Mouse (Mus musculus): Measurements from ENCODE around the gene Wrap73. TPM values are rescaled to one million over a fixed set of nuclear protein-coding genes. Genes with fewer than 3 reads are reported as not detected.

The Wrap73 gene
- total RNA-seq, 1 experiment = 24.9 TPM

DNA sequence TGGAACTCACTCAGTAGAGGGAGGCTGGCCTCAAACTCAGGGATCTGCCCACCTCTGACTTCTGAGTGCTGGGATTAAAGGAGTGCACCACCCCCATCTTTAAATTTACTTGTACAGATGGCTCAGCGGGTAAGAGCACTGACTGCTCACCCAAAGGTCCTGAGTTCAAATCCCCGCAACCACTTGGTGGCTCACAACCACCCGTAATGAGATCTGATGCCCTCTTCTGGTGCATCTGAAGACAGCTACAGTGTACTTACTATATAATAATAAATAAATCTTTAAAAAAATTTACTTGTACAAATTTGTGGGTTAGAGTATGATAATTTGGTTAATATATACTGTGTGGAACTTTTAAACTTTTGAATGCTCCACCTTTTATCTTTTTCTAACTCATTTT, 2.5 kb downstream of the Wrap73 start:
- no peak overlapping the region for H3K4me3 ChIP-seq (ENCODE audit: insufficient read depth in 1 of 2, low read depth in 1 of 2, low read length in 2 of 2, poor library complexity in 1 of 2, severe bottlenecking in 1 of 2)
- in situ Hi-C loops (cut with MboI; ENCODE audit: low sequenced_read_pairs in 2 of 2, unreplicated experiment in 2 of 2) = no loop called here
- peaks cover 0 to 9% of the 10 kb centered on the region in 2 experiments; a peak in 1 of 4 replicates for H3K4me1 ChIP-seq (ENCODE audit: control insufficient read depth in 2 of 2, insufficient read depth in 2 of 2, low read length in 2 of 2, poor library complexity in 1 of 2)
- H3K9ac ChIP-seq (ENCODE audit: insufficient read depth, low read depth, low read length, poor library complexity, severe bottlenecking) = no peak overlapping the region
- H3K27ac ChIP-seq (ENCODE audit: insufficient read depth, low read depth, low read length, poor library complexity, severe bottlenecking) = no peak overlapping the region
- no peak for DNase-seq (ENCODE audit: low read depth, low spot score)
- H3K9me3 ChIP-seq (ENCODE audit: control insufficient read depth, insufficient read depth, low read depth, low read length) = no peaks in the 10 kb centered on the region
- peaks cover 2% of the 10 kb centered on the region; the same call in 1 of the 2 replicates for H3K36me3 ChIP-seq (ENCODE audit: control insufficient read depth, insufficient read depth, low read length, poor library complexity, severe bottlenecking)
- TF ChIP-seq MAFK (IDR thresholded peaks at IDR 0.05; ENCODE audit: insufficient read depth, low read depth, low read length) = no peak
- TF ChIP-seq CHD2 (IDR thresholded peaks at IDR 0.05; ENCODE audit: low read depth, low read length) = no peak
- TF ChIP-seq HCFC1 (IDR thresholded peaks at IDR 0.05; ENCODE audit: borderline replicate concordance, insufficient read depth, low read length) = no peak
- TF ChIP-seq ZNF384 (IDR thresholded peaks at IDR 0.05; ENCODE audit: low read depth, low read length) = no peak
- no peak for TF ChIP-seq ZC3H11A (IDR thresholded peaks at IDR 0.05; ENCODE audit: borderline replicate concordance, low read depth, low read length)

DNA sequence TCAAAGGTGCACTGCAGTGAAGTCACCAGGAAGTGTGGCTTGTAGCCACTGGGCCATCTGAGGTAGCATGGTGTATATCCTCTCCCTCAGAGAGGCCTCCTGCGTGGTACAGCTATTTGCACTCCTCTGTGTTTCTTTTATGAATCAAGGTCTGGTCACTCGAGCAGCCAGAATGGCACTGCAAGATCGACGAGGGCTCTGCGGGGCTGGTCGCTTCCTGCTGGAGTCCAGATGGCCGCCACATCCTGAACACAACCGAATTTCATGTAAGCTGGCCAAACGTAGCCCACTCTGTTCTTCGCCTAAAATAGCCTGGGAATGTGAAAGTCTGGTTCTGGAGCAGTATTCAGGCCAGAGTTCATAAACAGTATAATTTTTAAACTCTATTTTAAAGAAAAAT, 4.2 kb downstream of the Wrap73 start:
- Histone ChIP-seq H3K9ac (ENCODE audit: insufficient read depth, low read depth, low read length, poor library complexity, severe bottlenecking) (no peak overlapping the region), H3K4me1 (ENCODE audit: control insufficient read depth in 2 of 2, insufficient read depth in 2 of 2, low read length in 2 of 2, poor library complexity in 1 of 2) (peaks cover 0 to 9% of the 10 kb centered on the region in 2 experiments; a peak in 1 of 4 replicates), H3K9me3 (ENCODE audit: control insufficient read depth, insufficient read depth, low read depth, low read length) (no peaks in the 10 kb centered on the region), H3K4me3 (ENCODE audit: insufficient read depth in 1 of 2, low read depth in 1 of 2, low read length in 2 of 2, poor library complexity in 1 of 2, severe bottlenecking in 1 of 2) (no peak overlapping the region), H3K27ac (ENCODE audit: insufficient read depth, low read depth, low read length, poor library complexity, severe bottlenecking) (no peak overlapping the region), H3K36me3 (ENCODE audit: control insufficient read depth, insufficient read depth, low read length, poor library complexity, severe bottlenecking) (peaks cover 6% of the 10 kb centered on the region; the same call in 1 of the 2 replicates)
- TF ChIP-seq MAFK (IDR thresholded peaks at IDR 0.05; ENCODE audit: insufficient read depth, low read depth, low read length) (no peak), ZC3H11A (IDR thresholded peaks at IDR 0.05; ENCODE audit: borderline replicate concordance, low read depth, low read length) (no peak), ZNF384 (IDR thresholded peaks at IDR 0.05; ENCODE audit: low read depth, low read length) (no peak), HCFC1 (IDR thresholded peaks at IDR 0.05; ENCODE audit: borderline replicate concordance, insufficient read depth, low read length) (no peak), CHD2 (IDR thresholded peaks at IDR 0.05; ENCODE audit: low read depth, low read length) (no peak)
- in situ Hi-C loops (cut with MboI; ENCODE audit: low sequenced_read_pairs in 2 of 2, unreplicated experiment in 2 of 2) = no loop called here
- no peak for DNase-seq (ENCODE audit: low read depth, low spot score)

- peaks cover 39% of the 10 kb centered on the region for H3K36me3 ChIP-seq (ENCODE audit: control insufficient read depth, insufficient read depth, low read length, poor library complexity, severe bottlenecking)
- in situ Hi-C loops (cut with MboI; ENCODE audit: low sequenced_read_pairs in 2 of 2, unreplicated experiment in 2 of 2) = no loop called here
Measured at GRCm38 (mm10) chr4:154154104-154154503, 11.9 kb downstream of the Wrap73 start.

GRCm38 (mm10) chr4:154156050-154156449, 13.9 kb downstream of the Wrap73 start:
- Histone ChIP-seq H3K27ac (ENCODE audit: insufficient read depth, low read depth, low read length, poor library complexity, severe bottlenecking) (no peak overlapping the region), H3K36me3 (ENCODE audit: control insufficient read depth, insufficient read depth, low read length, poor library complexity, severe bottlenecking) (peaks cover 35% of the 10 kb centered on the region), H3K4me1 (ENCODE audit: control insufficient read depth in 2 of 2, insufficient read depth in 2 of 2, low read length in 2 of 2, poor library complexity in 1 of 2) (peaks cover 0 to 6% of the 10 kb centered on the region in 2 experiments; a peak in 1 of 4 replicates), H3K9me3 (ENCODE audit: control insufficient read depth, insufficient read depth, low read depth, low read length) (no peaks in the 10 kb centered on the region), H3K4me3 (ENCODE audit: insufficient read depth in 1 of 2, low read depth in 1 of 2, low read length in 2 of 2, poor library complexity in 1 of 2, severe bottlenecking in 1 of 2) (no peak overlapping the region), H3K9ac (ENCODE audit: insufficient read depth, low read depth, low read length, poor library complexity, severe bottlenecking) (no peak overlapping the region)
- in situ Hi-C loops (cut with MboI; ENCODE audit: low sequenced_read_pairs in 2 of 2, unreplicated experiment in 2 of 2) = no loop called here
- DNase-seq (ENCODE audit: low read depth, low spot score) = no peak
- TF ChIP-seq HCFC1 (IDR thresholded peaks at IDR 0.05; ENCODE audit: borderline replicate concordance, insufficient read depth, low read length) = no peak
- no peak for TF ChIP-seq MAFK (IDR thresholded peaks at IDR 0.05; ENCODE audit: insufficient read depth, low read depth, low read length)
- no peak for TF ChIP-seq ZNF384 (IDR thresholded peaks at IDR 0.05; ENCODE audit: low read depth, low read length)
- TF ChIP-seq ZC3H11A (IDR thresholded peaks at IDR 0.05; ENCODE audit: borderline replicate concordance, low read depth, low read length) = no peak
- no peak for TF ChIP-seq CHD2 (IDR thresholded peaks at IDR 0.05; ENCODE audit: low read depth, low read length)

More at GRCm38 (mm10) chr4:154154104-154154503, 11.9 kb downstream of the Wrap73 start:
- DNase-seq (ENCODE audit: low read depth, low spot score) = no peak
- peaks cover 0 to under 1% of the 10 kb centered on the region in 2 experiments; a peak in 1 of 4 replicates for H3K4me1 ChIP-seq (ENCODE audit: control insufficient read depth in 2 of 2, insufficient read depth in 2 of 2, low read length in 2 of 2, poor library complexity in 1 of 2)
- H3K9me3 ChIP-seq (ENCODE audit: control insufficient read depth, insufficient read depth, low read depth, low read length) = no peaks in the 10 kb centered on the region
- H3K27ac ChIP-seq (ENCODE audit: insufficient read depth, low read depth, low read length, poor library complexity, severe bottlenecking) = no peak overlapping the region
- H3K9ac ChIP-seq (ENCODE audit: insufficient read depth, low read depth, low read length, poor library complexity, severe bottlenecking) = no peak overlapping the region
- TF ChIP-seq HCFC1 (IDR thresholded peaks at IDR 0.05; ENCODE audit: borderline replicate concordance, insufficient read depth, low read length) = no peak
- no peak overlapping the region for H3K4me3 ChIP-seq (ENCODE audit: insufficient read depth in 1 of 2, low read depth in 1 of 2, low read length in 2 of 2, poor library complexity in 1 of 2, severe bottlenecking in 1 of 2)

Measured in ES-E14 (cell line).